Comparison of ENCODE assay signal across 9 mouse cellular contexts in genomic region chr7:19811114-19811513, GRCm38 (mm10). TPM values are rescaled to one million over a fixed set of nuclear protein-coding genes. Genes with fewer than 3 reads are reported as not detected.
DNase-seq lines count a peak whose midpoint lies in the region; ATAC-seq and TF ChIP-seq lines count a peak whose summit lies in the region.
"Had no signal": no experiment of that assay in that cellular context is flagged by ENCODE, and none has a peak within 500 bp of the region (broad histone marks: within the 10 kb centered on the region; RNA-seq: fewer than 3 reads in every experiment).

No protein-coding gene starts in this region.

- no peak for TF ChIP-seq POLR2A in limb, embryonic 14.5 days (IDR thresholded peaks at IDR 0.05; ENCODE audit: borderline replicate concordance, extremely low read depth, insufficient read depth, insufficient read length)

- WGBS in embryonic facial prominence, embryonic 11.5 days, result 2% methylated on average over 22 of the region's 22 CpGs
- 4% methylated on average over 22 of the region's 22 CpGs for WGBS in hindbrain, embryonic 14.5 days
- WGBS in limb, embryonic 14.5 days, result 4% methylated on average over 22 of the region's 22 CpGs
- 5% methylated on average over 22 of the region's 22 CpGs for WGBS in neural tube, embryonic 13.5 days

- no peaks in the 10 kb centered on the region for H3K4me1 ChIP-seq in embryonic facial prominence, embryonic 11.5 days (ENCODE audit: control insufficient read depth, insufficient read depth, low read length)
- 0 out of 2 replicates have a peak, but pooled peaks cover 5% of the 10 kb centered on the region for H3K4me1 ChIP-seq in hindbrain, embryonic 14.5 days (replicated peaks; ENCODE audit: control insufficient read depth, insufficient read depth, low read length)
- H3K4me1 ChIP-seq in limb, embryonic 14.5 days (ENCODE audit: control insufficient read depth, insufficient read depth, low read length), result peaks cover 13% of the 10 kb centered on the region; the same call in 1 of the 2 replicates
- peaks cover 22% of the 10 kb centered on the region for H3K4me1 ChIP-seq in neural tube, embryonic 13.5 days (replicated peaks)

- H3K27me3 ChIP-seq in embryonic facial prominence, embryonic 11.5 days (ENCODE audit: control insufficient read depth, insufficient read depth, low read length), result peaks cover 37% of the 10 kb centered on the region
- H3K27me3 ChIP-seq in hindbrain, embryonic 14.5 days (ENCODE audit: control insufficient read depth, insufficient read depth, low read length), result peaks cover 53% of the 10 kb centered on the region
- H3K27me3 ChIP-seq in limb, embryonic 14.5 days (ENCODE audit: control insufficient read depth, insufficient read depth, low read length), result peaks cover 45% of the 10 kb centered on the region
- H3K27me3 ChIP-seq in neural tube, embryonic 13.5 days, result peaks cover 75% of the 10 kb centered on the region

- no peak overlapping the region for H3K9ac ChIP-seq in embryonic facial prominence, embryonic 11.5 days (replicated peaks; ENCODE audit: low read length)
- H3K9ac ChIP-seq in hindbrain, embryonic 14.5 days, result no peak overlapping the region
- no peak overlapping the region for H3K9ac ChIP-seq in limb, embryonic 14.5 days (ENCODE audit: low read depth, low read length, severe bottlenecking)
- H3K9ac ChIP-seq in neural tube, embryonic 13.5 days, result no peak overlapping the region

- DNase-seq in layer of hippocampus, postnatal 10 days (ENCODE audit: low spot score in 2 of 2), result peak; percentile 28 to 42
- no peak for DNase-seq in layer of hippocampus, adult 8-10 months (ENCODE audit: low spot score in 2 of 2)
- peak; percentile 57 for DNase-seq in embryonic facial prominence, embryonic 11.5 days (ENCODE audit: low spot score)
- no peak for DNase-seq in hindbrain, embryonic 14.5 days (ENCODE audit: low spot score)
- no peak for DNase-seq in limb, embryonic 14.5 days (ENCODE audit: low spot score)
- no peak for DNase-seq in MN1 (ENCODE audit: low spot score)
- DNase-seq in layer of hippocampus, postnatal 36 days, result no peak

- peak overlapping the region; percentile 17; the same call in 1 of the 2 replicates for H3K4me2 ChIP-seq in embryonic facial prominence, embryonic 11.5 days (ENCODE audit: low read depth, low read length)
- H3K4me2 ChIP-seq in hindbrain, embryonic 14.5 days (replicated peaks), result peak overlapping the region; percentile 39
- H3K4me2 ChIP-seq in limb, embryonic 14.5 days (replicated peaks; ENCODE audit: low read depth, low read length, severe bottlenecking), result peak overlapping the region; percentile 35
- H3K4me2 ChIP-seq in neural tube, embryonic 13.5 days, result peak overlapping the region; percentile 44

- no peaks in the 10 kb centered on the region for H3K36me3 ChIP-seq in embryonic facial prominence, embryonic 11.5 days (replicated peaks; ENCODE audit: control insufficient read depth, insufficient read depth, low read depth, low read length)
- H3K36me3 ChIP-seq in hindbrain, embryonic 14.5 days (replicated peaks; ENCODE audit: control insufficient read depth, insufficient read depth), result no peaks in the 10 kb centered on the region
- H3K36me3 ChIP-seq in limb, embryonic 14.5 days (ENCODE audit: control insufficient read depth, insufficient read depth, low read length), result no peaks in the 10 kb centered on the region
- no peaks in the 10 kb centered on the region for H3K36me3 ChIP-seq in neural tube, embryonic 13.5 days

- peak; percentile 15; the same call in 1 of the 2 replicates for ATAC-seq in embryonic facial prominence, embryonic 11.5 days (replicated peaks; ENCODE audit: insufficient number of reproducible peaks, low FRiP score, low TSS enrichment, low read depth)
- ATAC-seq in hindbrain, embryonic 14.5 days (ENCODE audit: low FRiP score), result peak; percentile 21; the same call in 1 of the 2 replicates
- no peak for ATAC-seq in limb, embryonic 14.5 days (ENCODE audit: low FRiP score, low read depth)
- ATAC-seq in neural tube, embryonic 13.5 days (ENCODE audit: low read depth), result peak; percentile 33; the same call in 1 of the 2 replicates

- no peaks in the 10 kb centered on the region for H3K9me3 ChIP-seq in embryonic facial prominence, embryonic 11.5 days (replicated peaks; ENCODE audit: control insufficient read depth, low read length)
- H3K9me3 ChIP-seq in hindbrain, embryonic 14.5 days (ENCODE audit: control insufficient read depth, low read length), result no peaks in the 10 kb centered on the region
- H3K9me3 ChIP-seq in limb, embryonic 14.5 days (ENCODE audit: control insufficient read depth, low read length), result no peaks in the 10 kb centered on the region
- H3K9me3 ChIP-seq in neural tube, embryonic 13.5 days, result no peaks in the 10 kb centered on the region

- H3K27ac ChIP-seq in embryonic facial prominence, embryonic 11.5 days (replicated peaks; ENCODE audit: low read depth, low read length), result no peak overlapping the region
- H3K27ac ChIP-seq in hindbrain, embryonic 14.5 days, result no peak overlapping the region
- H3K27ac ChIP-seq in limb, embryonic 14.5 days (replicated peaks; ENCODE audit: low read depth, low read length), result no peak overlapping the region
- H3K27ac ChIP-seq in neural tube, embryonic 13.5 days (replicated peaks), result no peak overlapping the region

- 0 out of 2 replicates have a peak overlapping the region, but pooled peaks have one; percentile 11 for H3K4me3 ChIP-seq in embryonic facial prominence, embryonic 11.5 days (ENCODE audit: low read depth, low read length)
- peak overlapping the region; percentile 10 for H3K4me3 ChIP-seq in hindbrain, embryonic 14.5 days (replicated peaks; ENCODE audit: low read length)
- H3K4me3 ChIP-seq in limb, embryonic 14.5 days (replicated peaks; ENCODE audit: low read length), result peak overlapping the region; percentile 18
- H3K4me3 ChIP-seq in neural tube, embryonic 13.5 days, result peak overlapping the region; percentile 16

RNA-seq across cellular contexts. Expression of gene Bcl3, which starts 11.5 kb away (rescaled TPM):
- under 1 TPM; 0.85 to 0.87 TPM for total RNA-seq in layer of hippocampus, postnatal 10 days (2021)
- 10 to 100 TPM in 1 of 4 experiments, 1 to 10 TPM in 1, under 1 TPM in 2; 0.75 to 11.9 (median 2.3) TPM for total RNA-seq in layer of hippocampus, adult 8-10 months (2022)
- polyA plus RNA-seq in embryonic facial prominence, embryonic 11.5 days (2014; fragmentation: Nextera tagmentation; extraction: Ambion mirVana), result 1.4 and 2.2 TPM in 2 replicates
- polyA plus RNA-seq in hindbrain, embryonic 14.5 days (2014; fragmentation: Nextera tagmentation; extraction: Ambion mirVana), result 0.58 and 0.97 TPM in 2 replicates
- 5.5 and 7.6 TPM in 2 replicates for polyA plus RNA-seq in limb, embryonic 14.5 days (2012; rRNA removed)
- polyA plus RNA-seq in limb, embryonic 14.5 days (2014; fragmentation: Nextera tagmentation; extraction: Ambion mirVana), result 3.1 and 4.7 TPM in 2 replicates
- polyA plus RNA-seq in neural tube, embryonic 13.5 days (2015; fragmentation: Nextera tagmentation; extraction: Ambion mirVana), result 0.32 and 1.8 TPM in 2 replicates
- 1 to 10 TPM in 1 of 2 experiments, under 1 TPM in 1; 0.32 to 1.4 TPM for total RNA-seq in layer of hippocampus, postnatal 36 days (2021)

RNA-seq across cellular contexts. Expression of gene Cblc, which starts 14.5 kb away (rescaled TPM):
- total RNA-seq in layer of hippocampus, postnatal 10 days (2021), result not detected
- total RNA-seq in layer of hippocampus, adult 8-10 months (2022), result not detected
- 1.1 and 1.7 TPM in 2 replicates for polyA plus RNA-seq in embryonic facial prominence, embryonic 11.5 days (2014; fragmentation: Nextera tagmentation; extraction: Ambion mirVana)
- polyA plus RNA-seq in hindbrain, embryonic 14.5 days (2014; fragmentation: Nextera tagmentation; extraction: Ambion mirVana), result not detected in 2 replicates
- 5.2 and 5.9 TPM in 2 replicates for polyA plus RNA-seq in limb, embryonic 14.5 days (2012; rRNA removed)
- 7.5 and 8.6 TPM in 2 replicates for polyA plus RNA-seq in limb, embryonic 14.5 days (2014; fragmentation: Nextera tagmentation; extraction: Ambion mirVana)
- polyA plus RNA-seq in neural tube, embryonic 13.5 days (2015; fragmentation: Nextera tagmentation; extraction: Ambion mirVana), result not detected in 2 replicates
- not detected for total RNA-seq in layer of hippocampus, postnatal 36 days (2021)

RNA-seq across cellular contexts. Expression of gene Bcam, which starts 40.3 kb away (rescaled TPM):
- total RNA-seq in layer of hippocampus, postnatal 10 days (2021), result 10 to 100 TPM in 1 of 2 experiments, 1 to 10 TPM in 1; 7.2 to 10.6 TPM
- total RNA-seq in layer of hippocampus, adult 8-10 months (2022), result 10 to 100 TPM; 11.0 to 15.2 (median 13.2) TPM
- 43.8 and 52.0 TPM in 2 replicates for polyA plus RNA-seq in embryonic facial prominence, embryonic 11.5 days (2014; fragmentation: Nextera tagmentation; extraction: Ambion mirVana)
- polyA plus RNA-seq in hindbrain, embryonic 14.5 days (2014; fragmentation: Nextera tagmentation; extraction: Ambion mirVana), result 17.5 and 18.8 TPM in 2 replicates
- 94.3 and 108 TPM in 2 replicates for polyA plus RNA-seq in limb, embryonic 14.5 days (2012; rRNA removed)
- polyA plus RNA-seq in limb, embryonic 14.5 days (2014; fragmentation: Nextera tagmentation; extraction: Ambion mirVana), result 114 and 116 TPM in 2 replicates
- polyA plus RNA-seq in neural tube, embryonic 13.5 days (2015; fragmentation: Nextera tagmentation; extraction: Ambion mirVana), result 14.2 and 16.6 TPM in 2 replicates
- total RNA-seq in layer of hippocampus, postnatal 36 days (2021), result 1 to 10 TPM; 9.5 to 9.8 TPM
- total RNA-seq: neutrophil, adult 5-6 weeks had no signal

RNA-seq across cellular contexts. Expression of gene Gm19345, which starts 40.7 kb away (rescaled TPM):
- 1 to 10 TPM; 5.1 to 5.4 TPM for total RNA-seq in layer of hippocampus, postnatal 10 days (2021)
- 1 to 10 TPM; 1.5 to 2.6 (median 2.2) TPM for total RNA-seq in layer of hippocampus, adult 8-10 months (2022)
- not detected in 2 replicates for polyA plus RNA-seq in embryonic facial prominence, embryonic 11.5 days (2014; fragmentation: Nextera tagmentation; extraction: Ambion mirVana)
- polyA plus RNA-seq in hindbrain, embryonic 14.5 days (2014; fragmentation: Nextera tagmentation; extraction: Ambion mirVana), result 13.0 and 13.9 TPM in 2 replicates
- polyA plus RNA-seq in limb, embryonic 14.5 days (2012; rRNA removed), result 0.12 and 0.13 TPM in 2 replicates
- not detected in 2 replicates for polyA plus RNA-seq in limb, embryonic 14.5 days (2014; fragmentation: Nextera tagmentation; extraction: Ambion mirVana)
- polyA plus RNA-seq in neural tube, embryonic 13.5 days (2015; fragmentation: Nextera tagmentation; extraction: Ambion mirVana), result 5.2 and 6.6 TPM in 2 replicates
- total RNA-seq in layer of hippocampus, postnatal 36 days (2021), result 1 to 10 TPM; 1.2 to 1.9 TPM

RNA-seq across cellular contexts. Expression of gene Ceacam16, which starts 50.0 kb away (rescaled TPM):
- total RNA-seq in layer of hippocampus, postnatal 10 days (2021), result not detected
- not detected for total RNA-seq in layer of hippocampus, adult 8-10 months (2022)
- not detected in 2 replicates for polyA plus RNA-seq in embryonic facial prominence, embryonic 11.5 days (2014; fragmentation: Nextera tagmentation; extraction: Ambion mirVana)
- 0.17 and 0.20 TPM in 2 replicates for polyA plus RNA-seq in hindbrain, embryonic 14.5 days (2014; fragmentation: Nextera tagmentation; extraction: Ambion mirVana)
- polyA plus RNA-seq in limb, embryonic 14.5 days (2012; rRNA removed), result 0.11 and 0.18 TPM in 2 replicates
- not detected in 2 replicates for polyA plus RNA-seq in limb, embryonic 14.5 days (2014; fragmentation: Nextera tagmentation; extraction: Ambion mirVana)
- polyA plus RNA-seq in neural tube, embryonic 13.5 days (2015; fragmentation: Nextera tagmentation; extraction: Ambion mirVana), result 0.36 and 0.48 TPM in 2 replicates
- not detected for total RNA-seq in layer of hippocampus, postnatal 36 days (2021)

Comparison
In these comparisons a context has a peak if more than half of its experiments do, and no peak if none do; other contexts are left out.
1. DNase-seq: peak in layer of hippocampus, postnatal 10 days (2 of 2) and embryonic facial prominence, embryonic 11.5 days (single experiment); none in layer of hippocampus, adult 8-10 months (0 of 2), hindbrain, embryonic 14.5 days (single experiment), limb, embryonic 14.5 days (single experiment), MN1 (single experiment) and layer of hippocampus, postnatal 36 days (0 of 2).
2. Peak in every context shown above with its lines, with median percentiles within 50 percentile points of each other: H3K4me2 ChIP-seq and H3K4me3 ChIP-seq.